Mouse (Mus musculus) adrenal gland, postnatal 10 days (tissue): ENCODE measurements at regions not wholly inside any gene's neighbourhood (a gene's known extent, or its start where the extent isn't known, plus 50 kb on each side); places are given as distances from the start of the nearest gene placed in this dataset.
A peak's percentile ranks its signal among the peaks of the same experiment; 100 is the strongest.

ENCODE experiments used
- DNase-seq: peaks from one replicate; pipeline ENCODE4 v3.0.0; 2021; ENCODE audit warnings: mixed read lengths

- no peak for DNase-seq
Measured at GRCm38 (mm10) chr14:9338220-9338619, 672.2 kb upstream of the 4930452B06Rik start.

- DNase-seq: peak; percentile 14
Measured at GRCm38 (mm10) chr14:9337107-9337506, 671.1 kb upstream of the 4930452B06Rik start.

- no peak for DNase-seq
Measured at GRCm38 (mm10) chr14:9331593-9331992, 665.6 kb upstream of the 4930452B06Rik start.

GRCm38 (mm10) chr14:9330767-9331166 lies 664.7 kb upstream of the 4930452B06Rik start:
- no peak for DNase-seq

- no peak for DNase-seq
Measured at GRCm38 (mm10) chr14:9329839-9330485, 663.9 kb upstream of the 4930452B06Rik start.

- DNase-seq: no peak
Measured at GRCm38 (mm10) chr14:9327344-9327743, 661.3 kb upstream of the 4930452B06Rik start.

GRCm38 (mm10) chr14:9319842-9320241 lies 653.8 kb upstream of the 4930452B06Rik start:
- DNase-seq: no peak

- no peak for DNase-seq
Measured at GRCm38 (mm10) chr14:9318796-9319465, 652.9 kb upstream of the 4930452B06Rik start.

GRCm38 (mm10) chr14:9315224-9315623 lies 649.2 kb upstream of the 4930452B06Rik start:
- DNase-seq: no peak

GRCm38 (mm10) chr14:9296145-9296544 lies 630.1 kb upstream of the 4930452B06Rik start:
- DNase-seq: no peak

- no peak for DNase-seq
Measured at GRCm38 (mm10) chr14:9294555-9294954, 628.5 kb upstream of the 4930452B06Rik start.

GRCm38 (mm10) chr14:9288103-9288502 lies 622.1 kb upstream of the 4930452B06Rik start:
- no peak for DNase-seq

- DNase-seq: no peak
Measured at GRCm38 (mm10) chr14:9285606-9286002, 619.6 kb upstream of the 4930452B06Rik start.

GRCm38 (mm10) chr14:9284976-9285605 lies 619.1 kb upstream of the 4930452B06Rik start:
- DNase-seq: no peak

GRCm38 (mm10) chr14:9267282-9268091 lies 601.4 kb upstream of the 4930452B06Rik start:
- DNase-seq: no peak

GRCm38 (mm10) chr14:9252017-9252416 lies 586.0 kb upstream of the 4930452B06Rik start:
- no peak for DNase-seq

GRCm38 (mm10) chr14:9245266-9245665 lies 579.2 kb upstream of the 4930452B06Rik start:
- no peak for DNase-seq

GRCm38 (mm10) chr14:9243336-9243735 lies 577.3 kb upstream of the 4930452B06Rik start:
- DNase-seq: no peak

- DNase-seq: no peak
Measured at GRCm38 (mm10) chr14:9242118-9242517, 576.1 kb upstream of the 4930452B06Rik start.

GRCm38 (mm10) chr14:9227670-9228069 lies 561.6 kb upstream of the 4930452B06Rik start:
- DNase-seq: no peak

- DNase-seq: no peak
Measured at GRCm38 (mm10) chr14:9200246-9200645, 534.2 kb upstream of the 4930452B06Rik start.

GRCm38 (mm10) chr14:9192122-9192769 lies 526.2 kb upstream of the 4930452B06Rik start:
- no peak for DNase-seq
